Mouse (Mus musculus) cerebellum, adult (tissue): Measurements from ENCODE around the gene 1700020N01Rik.

Source experiments
- ATAC-seq: cut with Nextera tagmentation; 2 replicates; pipeline ENCODE4 v1.9.2; 2017; ENCODE audit warnings: mild to moderate bottlenecking, moderate library complexity, mixed read lengths; ENCODE audit not compliant: insufficient number of reproducible peaks, low FRiP score, low TSS enrichment

Gene 1700020N01Rik

DNA sequence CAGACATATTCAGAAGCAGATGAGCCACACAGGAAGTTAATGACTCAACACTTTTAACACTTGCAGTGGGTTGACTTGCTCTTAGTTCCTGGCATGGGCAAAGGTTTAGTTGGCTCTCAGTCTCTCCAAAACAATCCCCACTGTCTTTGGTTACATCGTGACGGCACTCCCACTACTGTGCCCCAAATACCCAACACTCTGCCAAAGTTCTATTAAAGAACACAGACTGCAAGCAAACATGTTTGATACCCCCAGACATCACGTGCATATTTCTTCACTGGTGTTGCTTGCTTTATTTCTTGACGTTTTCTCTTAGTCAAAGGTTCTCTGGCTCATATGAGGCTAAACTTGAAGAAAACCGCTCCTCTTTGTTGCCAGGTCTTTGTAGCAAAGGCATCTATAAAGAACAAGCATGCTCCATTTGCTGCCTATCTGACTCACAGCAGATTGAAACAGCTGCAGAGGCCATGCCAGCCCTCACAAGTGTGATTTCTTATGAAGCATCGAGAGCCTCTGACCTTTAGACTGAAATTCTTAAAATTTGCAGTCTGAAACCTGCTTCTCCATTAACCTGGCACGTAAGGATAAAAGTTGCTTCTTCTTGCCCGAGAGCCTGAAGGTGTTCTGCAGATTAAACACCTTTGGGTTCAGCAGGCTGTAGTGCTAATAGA, 66.8 kb downstream of the 1700020N01Rik start:
- no peak for ATAC-seq

DNA sequence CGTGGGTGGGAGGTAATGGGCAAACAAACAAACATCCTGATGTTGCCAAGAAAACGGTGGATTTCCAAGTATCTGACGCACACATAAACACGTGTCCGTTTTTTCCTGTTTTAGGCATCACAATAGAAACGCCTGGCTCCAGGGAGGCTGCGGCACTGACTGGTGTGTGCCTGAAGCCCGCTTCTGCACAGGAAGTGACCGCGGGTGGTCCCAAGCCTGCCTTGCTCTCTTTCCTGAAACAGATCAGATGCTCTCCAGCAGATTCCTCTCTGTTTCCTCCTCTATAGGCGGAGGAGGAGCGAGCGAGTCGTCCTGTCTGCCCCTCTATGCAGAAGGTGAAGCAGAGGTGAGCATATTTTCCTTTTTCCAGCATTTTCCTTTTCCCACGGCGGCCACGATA, 76.0 kb downstream of the 1700020N01Rik start:
- no peak for ATAC-seq

DNA sequence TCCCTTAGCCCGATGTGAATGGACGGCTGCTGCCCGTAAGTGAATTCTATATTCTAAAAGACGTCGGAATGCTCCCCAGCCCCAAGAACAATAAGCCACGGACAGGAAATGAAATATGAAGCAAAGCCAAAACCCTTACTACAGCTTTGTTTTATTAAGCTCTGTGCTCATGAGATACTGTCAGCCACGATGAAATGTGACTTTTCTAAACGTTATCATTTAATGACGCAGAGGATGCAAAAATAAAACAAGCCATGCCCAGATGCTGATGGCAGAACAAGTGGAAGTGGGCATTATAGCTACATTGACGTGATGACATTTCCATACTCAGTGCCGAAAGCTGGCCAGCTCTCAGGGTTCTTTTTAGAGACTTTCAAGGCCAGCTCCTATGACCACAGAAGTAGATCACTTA, 76.8 kb downstream of the 1700020N01Rik start:
- no peak for ATAC-seq

DNA sequence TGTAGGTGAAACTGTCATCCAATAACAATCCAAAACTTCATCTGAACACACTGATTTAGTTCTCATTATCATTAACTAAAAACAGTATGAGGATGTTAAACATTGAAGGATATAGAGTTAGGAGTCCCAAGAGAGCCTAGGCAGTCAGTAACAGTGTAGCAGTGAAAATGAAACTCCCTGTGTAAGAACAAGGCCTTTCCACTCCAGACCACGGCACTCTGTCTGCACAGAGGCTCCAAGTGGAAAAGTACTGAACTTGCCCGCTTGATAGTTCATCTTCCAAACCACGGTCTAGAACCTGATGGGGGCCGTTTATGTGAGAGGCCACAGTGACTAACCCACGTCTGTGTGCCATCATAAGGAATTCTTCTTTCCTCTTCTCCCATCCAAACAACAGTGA, 77.2 kb downstream of the 1700020N01Rik start:
- no peak for ATAC-seq
